Mouse (Mus musculus): ENCODE measurements around the gene Sh3rf3.

Gene Sh3rf3

GRCm38 (mm10) chr10:59105885-59106284 lies 292.7 kb downstream of the Sh3rf3 start:
- DNase-seq (ENCODE audit: low spot score in 2 of 2), result no peak

GRCm38 (mm10) chr10:59106644-59107043 lies 293.5 kb downstream of the Sh3rf3 start:
- DNase-seq (ENCODE audit: low spot score in 2 of 2), result no peak

- peak; percentile 42 to 58 for DNase-seq (ENCODE audit: low spot score in 2 of 2)
Measured at GRCm38 (mm10) chr10:59109015-59109414, 295.9 kb downstream of the Sh3rf3 start.

GRCm38 (mm10) chr10:59110386-59110785 lies 297.2 kb downstream of the Sh3rf3 start:
- DNase-seq (ENCODE audit: low spot score in 2 of 2), result no peak

- DNase-seq (ENCODE audit: low spot score in 2 of 2), result no peak
Measured at GRCm38 (mm10) chr10:59112755-59113154, 299.6 kb downstream of the Sh3rf3 start.

GRCm38 (mm10) chr10:59113386-59113785 lies 300.2 kb downstream of the Sh3rf3 start:
- no peak for DNase-seq (ENCODE audit: low spot score in 2 of 2)

GRCm38 (mm10) chr10:59114535-59115291 lies 301.6 kb downstream of the Sh3rf3 start:
- DNase-seq (ENCODE audit: low spot score in 2 of 2), result peak; percentile 87 to 88

GRCm38 (mm10) chr10:59115691-59116090 lies 302.5 kb downstream of the Sh3rf3 start:
- no peak for DNase-seq (ENCODE audit: low spot score in 2 of 2)

GRCm38 (mm10) chr10:59116331-59116730 lies 303.2 kb downstream of the Sh3rf3 start:
- DNase-seq (ENCODE audit: low spot score in 2 of 2), result no peak

GRCm38 (mm10) chr10:59117555-59117954 lies 304.4 kb downstream of the Sh3rf3 start:
- no peak for DNase-seq (ENCODE audit: low spot score in 2 of 2)

- no peak for DNase-seq (ENCODE audit: low spot score in 2 of 2)
Measured at GRCm38 (mm10) chr10:59119001-59119400, 305.8 kb downstream of the Sh3rf3 start.

GRCm38 (mm10) chr10:59119811-59120210 lies 306.7 kb downstream of the Sh3rf3 start:
- DNase-seq (ENCODE audit: low spot score in 2 of 2), result no peak

- no peak for DNase-seq (ENCODE audit: low spot score in 2 of 2)
Measured at GRCm38 (mm10) chr10:59125497-59125896, 312.3 kb downstream of the Sh3rf3 start.

- DNase-seq (ENCODE audit: low spot score in 2 of 2), result peak in 1 of 2 experiments; percentile 46
Measured at GRCm38 (mm10) chr10:59127637-59128036, 314.5 kb downstream of the Sh3rf3 start.

- no peak for DNase-seq (ENCODE audit: low spot score in 2 of 2)
Measured at GRCm38 (mm10) chr10:59131926-59132628, 318.9 kb downstream of the Sh3rf3 start.

- no peak for DNase-seq (ENCODE audit: low spot score in 2 of 2)
Measured at GRCm38 (mm10) chr10:59133478-59134009, 320.4 kb downstream of the Sh3rf3 start.

GRCm38 (mm10) chr10:59149956-59150383 lies 336.8 kb downstream of the Sh3rf3 start:
- DNase-seq (ENCODE audit: low spot score in 2 of 2), result no peak

GRCm38 (mm10) chr10:59150938-59151657 lies 337.9 kb downstream of the Sh3rf3 start:
- DNase-seq (ENCODE audit: low spot score in 2 of 2), result no peak

- no peak for DNase-seq (ENCODE audit: low spot score in 2 of 2)
Measured at GRCm38 (mm10) chr10:59152544-59153081, 339.5 kb downstream of the Sh3rf3 start.

- no peak for DNase-seq (ENCODE audit: low spot score in 2 of 2)
Measured at GRCm38 (mm10) chr10:59158627-59159026, 345.5 kb downstream of the Sh3rf3 start.

- DNase-seq (ENCODE audit: low spot score in 2 of 2), result no peak
Measured at GRCm38 (mm10) chr10:59162185-59162897, 349.2 kb downstream of the Sh3rf3 start.
